Mouse (Mus musculus) forebrain, embryonic 15.5 days (tissue): ENCODE measurements at regions not wholly inside any gene's neighbourhood (a gene's known extent, or its start where the extent isn't known, plus 50 kb on each side); places are given as distances from the start of the nearest gene placed in this dataset.

Experiments
- ATAC-seq: fragments of 200-750 bp; cut with Nextera tagmentation; replicated peaks from 2 replicates; pipeline ENCODE4 v1.8.0; 2017; ENCODE audit warnings: mild to moderate bottlenecking, moderate TSS enrichment, moderate library complexity
- H3K27ac ChIP-seq: fragments of 300-500 bp; sonication (generic); replicated peaks from 2 replicates; pipeline ENCODE4 v1.5.1; 2015; ENCODE audit warnings: mild to moderate bottlenecking, inconsistent platforms
- H3K27me3 ChIP-seq: fragments of 300-500 bp; sonication (generic); 2 replicates; pipeline ENCODE4 v1.6.1; 2015; ENCODE audit warnings: inconsistent platforms
- H3K36me3 ChIP-seq: fragments of 300-500 bp; sonication (generic); 2 replicates; pipeline ENCODE4 v1.6.1; 2015; ENCODE audit warnings: mild to moderate bottlenecking, inconsistent platforms
- H3K4me1 ChIP-seq: fragments of 300-500 bp; sonication (generic); 2 replicates; pipeline ENCODE4 v1.6.1; 2015; ENCODE audit warnings: inconsistent platforms
- H3K4me2 ChIP-seq: fragments of 300-500 bp; sonication (generic); replicated peaks from 2 replicates; pipeline ENCODE4 v1.6.1; 2015; ENCODE audit warnings: mild to moderate bottlenecking, inconsistent platforms
- H3K4me3 ChIP-seq: fragments of 300-500 bp; sonication (generic); 2 replicates; pipeline ENCODE4 v1.5.1; 2015; ENCODE audit warnings: mild to moderate bottlenecking, inconsistent platforms
- H3K9ac ChIP-seq: fragments of 300-500 bp; sonication (generic); replicated peaks from 2 replicates; pipeline ENCODE4 v1.6.1; 2015; ENCODE audit warnings: mild to moderate bottlenecking, inconsistent platforms
- H3K9me3 ChIP-seq: fragments of 300-500 bp; sonication (generic); 2 replicates; pipeline ENCODE4 v1.6.1; 2016; ENCODE audit warnings: inconsistent platforms
- WGBS: fragments of 180-500 bp; shearing (Covaris S2); methylation state at CpG from one replicate; pipeline ENCODE4 v1.1.7; 2015; ENCODE audit warnings: mixed read lengths; 5-methylcytosine and 5-hydroxymethylcytosine counted together

- H3K9me3 ChIP-seq = no peaks in the 10 kb centered on the region
- 12% methylated on average over 3 of the region's 3 CpGs for WGBS
Measured at GRCm38 (mm10) chr3:70097813-70098212, 90.4 kb downstream of the Otol1 start.

GRCm38 (mm10) chr3:70102091-70102490, 94.7 kb downstream of the Otol1 start:
- ATAC-seq = no peak
- Histone ChIP-seq H3K4me2 (no peak overlapping the region), H3K9me3 (no peaks in the 10 kb centered on the region), H3K4me3 (no peak overlapping the region), H3K4me1 (peaks cover 10% of the 10 kb centered on the region), H3K27me3 (no peaks in the 10 kb centered on the region), H3K36me3 (no peaks in the 10 kb centered on the region), H3K27ac (no peak overlapping the region), H3K9ac (no peak overlapping the region)
- WGBS = 58% methylated on average over 7 of the region's 7 CpGs

More at GRCm38 (mm10) chr3:70097813-70098212, 90.4 kb downstream of the Otol1 start:
- no peak overlapping the region for H3K4me2 ChIP-seq
- no peak for ATAC-seq
- no peak overlapping the region for H3K9ac ChIP-seq
- H3K4me3 ChIP-seq = no peak overlapping the region
- H3K27me3 ChIP-seq = no peaks in the 10 kb centered on the region
- H3K4me1 ChIP-seq = peaks cover 6% of the 10 kb centered on the region
- no peaks in the 10 kb centered on the region for H3K36me3 ChIP-seq
- 0 out of 2 replicates have a peak overlapping the region, but pooled peaks have one; percentile 1 for H3K27ac ChIP-seq

DNA sequence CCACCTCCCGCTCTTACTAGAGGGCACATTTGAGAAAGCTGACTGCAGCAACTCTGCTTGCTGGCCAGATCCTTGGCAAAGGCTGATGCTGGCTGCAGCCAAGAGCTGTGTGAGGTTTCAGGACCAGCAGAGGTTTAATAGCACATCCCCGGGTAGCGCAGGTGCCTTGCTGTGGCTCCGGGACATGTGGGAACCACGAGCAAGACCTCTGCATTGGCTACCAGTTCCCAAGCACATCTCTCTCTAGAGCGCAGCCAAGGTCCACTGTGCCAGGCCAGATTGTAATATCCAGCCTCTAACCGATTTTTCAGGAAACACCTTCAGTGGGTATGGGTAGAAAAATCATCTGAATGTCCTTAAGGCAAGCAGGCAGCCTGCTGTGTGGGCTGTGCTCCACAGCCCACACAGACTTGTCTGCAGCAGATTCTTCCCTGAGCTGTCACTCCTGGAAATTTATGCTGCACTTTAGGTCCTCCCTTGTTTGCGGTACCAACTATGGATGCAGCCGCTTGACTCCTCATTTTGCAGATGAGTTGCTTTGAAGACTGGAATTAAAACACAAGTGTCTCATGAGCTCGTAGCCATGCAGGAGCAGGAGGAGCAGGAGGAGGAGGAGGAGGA, 95.3 kb downstream of the Otol1 start:
- no peak for ATAC-seq
- Histone ChIP-seq H3K27ac (no peak overlapping the region), H3K4me3 (no peak overlapping the region), H3K36me3 (no peaks in the 10 kb centered on the region), H3K9ac (no peak overlapping the region), H3K4me1 (peaks cover 9% of the 10 kb centered on the region), H3K4me2 (no peak overlapping the region), H3K9me3 (no peaks in the 10 kb centered on the region), H3K27me3 (no peaks in the 10 kb centered on the region)
- WGBS = 80% methylated on average over 9 of the region's 10 CpGs

DNA sequence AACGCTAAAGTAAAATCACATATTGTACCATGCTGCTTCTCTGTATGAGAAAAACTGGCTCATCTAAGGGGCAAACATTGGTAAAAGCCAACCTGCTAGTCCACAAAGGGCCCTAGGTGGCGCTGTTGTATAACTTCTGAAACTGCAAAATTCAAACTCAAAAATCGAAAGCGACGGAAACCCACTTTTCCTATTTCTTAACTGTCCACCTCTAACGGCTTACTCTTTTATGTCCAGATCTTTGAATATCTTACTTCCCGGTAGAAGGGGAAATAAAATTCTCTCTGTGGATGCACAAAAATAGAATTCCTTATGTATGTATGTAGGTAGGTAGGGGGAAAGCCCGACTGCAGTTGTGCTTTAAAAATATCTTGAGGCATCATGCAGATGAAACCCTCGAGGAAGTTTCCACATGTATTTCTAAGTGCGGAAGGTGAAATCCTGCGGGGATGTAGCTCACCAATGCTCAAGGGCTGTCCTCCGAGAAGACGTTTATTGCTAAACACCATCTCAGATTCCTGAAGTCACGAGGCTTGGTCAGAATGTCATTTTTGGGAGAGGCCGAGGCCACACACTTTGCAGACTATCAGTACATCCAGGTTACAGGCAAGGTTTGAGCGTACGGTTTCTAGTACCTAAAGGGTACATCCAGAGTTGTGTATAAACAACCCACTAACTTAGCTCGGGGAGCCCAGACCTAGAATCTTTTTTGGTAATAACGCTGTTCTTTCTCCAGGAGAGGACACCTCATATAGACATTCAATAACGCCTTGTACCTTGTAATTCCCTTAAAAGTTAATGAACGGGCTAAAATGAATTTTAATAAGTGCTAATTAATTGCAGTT, 96.8 kb downstream of the Otol1 start:
- peak overlapping the region; percentile 39 for H3K4me3 ChIP-seq
- no peaks in the 10 kb centered on the region for H3K27me3 ChIP-seq
- peak overlapping the region; percentile 81 for H3K27ac ChIP-seq
- H3K9me3 ChIP-seq = no peaks in the 10 kb centered on the region
- H3K9ac ChIP-seq = peak overlapping the region; percentile 54
- H3K4me1 ChIP-seq = peaks cover 4% of the 10 kb centered on the region
- WGBS = 5% methylated on average over 21 of the region's 21 CpGs
- H3K36me3 ChIP-seq = no peaks in the 10 kb centered on the region
- peak overlapping the region; percentile 68 for H3K4me2 ChIP-seq
- peak; percentile 46 for ATAC-seq

GRCm38 (mm10) chr3:70104828-70105399, 97.5 kb downstream of the Otol1 start:
- ATAC-seq = peak; percentile 57
- H3K27ac ChIP-seq = peak overlapping the region; percentile 81
- peak overlapping the region; percentile 54 for H3K9ac ChIP-seq
- peaks cover 4% of the 10 kb centered on the region for H3K4me1 ChIP-seq
- no peaks in the 10 kb centered on the region for H3K36me3 ChIP-seq
- 14% methylated on average over 7 of the region's 7 CpGs for WGBS
- peak overlapping the region; percentile 39 for H3K4me3 ChIP-seq
- no peaks in the 10 kb centered on the region for H3K9me3 ChIP-seq
- H3K4me2 ChIP-seq = peak overlapping the region; percentile 68
- H3K27me3 ChIP-seq = no peaks in the 10 kb centered on the region

DNA sequence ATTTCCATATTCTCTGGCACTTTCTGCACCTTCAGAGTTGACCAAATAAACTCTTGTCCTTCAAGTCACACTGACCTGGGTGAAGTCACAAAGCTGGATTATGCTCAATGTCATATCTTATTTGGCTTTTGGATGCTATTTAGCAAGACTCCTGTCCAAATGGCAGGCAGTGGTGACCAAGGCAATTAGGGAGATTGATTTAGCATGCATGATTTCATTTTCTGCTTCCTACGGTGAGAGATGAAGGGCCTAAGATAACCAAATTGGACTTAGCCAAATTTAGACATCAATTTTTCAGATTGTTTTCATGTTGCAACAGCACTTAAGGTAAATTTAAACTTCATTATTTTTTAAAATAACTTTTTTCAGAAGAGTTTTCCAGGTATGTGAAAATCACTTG, 98.1 kb downstream of the Otol1 start:
- WGBS = 65% methylated on average over 1 of the region's 1 CpGs
- no peaks in the 10 kb centered on the region for H3K27me3 ChIP-seq
- no peak for ATAC-seq
- no peaks in the 10 kb centered on the region for H3K36me3 ChIP-seq
- no peak overlapping the region; the same call in 1 of the 2 replicates for H3K27ac ChIP-seq
- H3K9me3 ChIP-seq = no peaks in the 10 kb centered on the region
- no peak overlapping the region for H3K9ac ChIP-seq
- H3K4me3 ChIP-seq = no peak overlapping the region
- H3K4me2 ChIP-seq = no peak overlapping the region
- H3K4me1 ChIP-seq = peaks cover 4% of the 10 kb centered on the region

- Histone ChIP-seq H3K4me3 (no peak overlapping the region), H3K27me3 (no peaks in the 10 kb centered on the region), H3K36me3 (no peaks in the 10 kb centered on the region), H3K4me1 (peaks cover 4% of the 10 kb centered on the region), H3K9ac (no peak overlapping the region), H3K27ac (no peak overlapping the region), H3K9me3 (no peaks in the 10 kb centered on the region), H3K4me2 (no peak overlapping the region)
- 57% methylated on average over 2 of the region's 2 CpGs for WGBS
- ATAC-seq = no peak
Measured at GRCm38 (mm10) chr3:70106141-70106540, 98.7 kb downstream of the Otol1 start.

GRCm38 (mm10) chr3:70126212-70126611, 118.8 kb downstream of the Otol1 start:
- 100% methylated on average over 1 of the region's 1 CpGs for WGBS
- no peak overlapping the region for H3K9ac ChIP-seq
- H3K4me1 ChIP-seq = no peaks in the 10 kb centered on the region
- no peak overlapping the region for H3K4me2 ChIP-seq
- H3K27ac ChIP-seq = no peak overlapping the region
- H3K27me3 ChIP-seq = no peaks in the 10 kb centered on the region
- no peak for ATAC-seq
- no peaks in the 10 kb centered on the region for H3K36me3 ChIP-seq
- H3K4me3 ChIP-seq = no peak overlapping the region
- H3K9me3 ChIP-seq = no peaks in the 10 kb centered on the region

- no peaks in the 10 kb centered on the region for H3K36me3 ChIP-seq
- H3K4me1 ChIP-seq = no peaks in the 10 kb centered on the region
- no peak overlapping the region for H3K9ac ChIP-seq
- H3K27ac ChIP-seq = no peak overlapping the region
- no peak overlapping the region for H3K4me2 ChIP-seq
- no peak for ATAC-seq
- no peaks in the 10 kb centered on the region for H3K9me3 ChIP-seq
- H3K4me3 ChIP-seq = no peak overlapping the region
- H3K27me3 ChIP-seq = no peaks in the 10 kb centered on the region
- 90% methylated on average over 8 of the region's 8 CpGs for WGBS
Measured at GRCm38 (mm10) chr3:70130241-70131029, 123.0 kb downstream of the Otol1 start.

DNA sequence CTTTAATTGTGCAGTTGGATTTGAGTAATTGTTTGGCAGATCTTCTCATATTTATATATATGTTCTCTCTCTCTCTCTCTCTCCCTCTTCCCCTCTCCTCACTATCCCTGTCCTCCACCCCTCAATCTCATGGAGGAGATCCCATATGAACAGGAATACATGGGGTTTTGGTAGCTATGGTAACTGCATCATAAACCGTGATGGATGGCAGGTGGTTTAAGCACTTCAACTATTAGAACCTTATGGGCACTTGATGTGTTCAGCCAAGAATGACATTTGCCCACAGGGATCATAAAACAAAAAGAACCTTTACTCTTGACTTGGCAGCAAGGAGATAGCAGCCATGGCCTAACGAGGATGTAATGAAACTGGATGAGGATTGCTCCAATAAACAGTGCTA, 127.5 kb downstream of the Otol1 start:
- Histone ChIP-seq H3K9me3 (no peaks in the 10 kb centered on the region), H3K27me3 (no peaks in the 10 kb centered on the region), H3K4me3 (no peak overlapping the region), H3K4me2 (no peak overlapping the region), H3K9ac (no peak overlapping the region), H3K4me1 (no peaks in the 10 kb centered on the region), H3K27ac (no peak overlapping the region), H3K36me3 (no peaks in the 10 kb centered on the region)
- no peak for ATAC-seq
- WGBS = 59% methylated on average over 2 of the region's 2 CpGs

GRCm38 (mm10) chr3:70138488-70138887, 131.1 kb downstream of the Otol1 start:
- no peaks in the 10 kb centered on the region for H3K9me3 ChIP-seq
- H3K4me2 ChIP-seq = no peak overlapping the region
- no peaks in the 10 kb centered on the region for H3K36me3 ChIP-seq
- no peaks in the 10 kb centered on the region for H3K27me3 ChIP-seq
- H3K4me3 ChIP-seq = no peak overlapping the region
- 87% methylated on average over 2 of the region's 2 CpGs for WGBS
- no peaks in the 10 kb centered on the region for H3K4me1 ChIP-seq
- no peak overlapping the region for H3K9ac ChIP-seq
- ATAC-seq = no peak
- no peak overlapping the region for H3K27ac ChIP-seq

GRCm38 (mm10) chr3:70138926-70139325, 131.5 kb downstream of the Otol1 start:
- H3K4me3 ChIP-seq = no peak overlapping the region
- H3K27ac ChIP-seq = no peak overlapping the region
- no peak for ATAC-seq
- H3K4me1 ChIP-seq = no peaks in the 10 kb centered on the region
- H3K27me3 ChIP-seq = no peaks in the 10 kb centered on the region
- no peak overlapping the region for H3K9ac ChIP-seq
- H3K9me3 ChIP-seq = no peaks in the 10 kb centered on the region
- 60% methylated on average over 4 of the region's 4 CpGs for WGBS
- H3K36me3 ChIP-seq = no peaks in the 10 kb centered on the region
- no peak overlapping the region for H3K4me2 ChIP-seq
